Mouse (Mus musculus) lung, embryonic 14.5 days (tissue): ENCODE data around the gene Nfkbil1. TPM values are rescaled to one million over a fixed set of nuclear protein-coding genes. Genes with fewer than 3 reads are reported as not detected.

Experiments
- ATAC-seq: fragments of 200-750 bp; cut with Nextera tagmentation; 2 replicates; pipeline ENCODE4 v1.8.0; 2017; ENCODE audit warnings: mild to moderate bottlenecking, moderate TSS enrichment, moderate library complexity; ENCODE audit not compliant: insufficient read depth
- DNase-seq: peaks from one replicate; pipeline ENCODE4 v3.0.0-alpha.2; 2015
- H3K27ac ChIP-seq: fragments of 300-500 bp; sonication (generic); 2 replicates; pipeline ENCODE4 v1.5.1; 2014; ENCODE audit warnings: low read depth, mild to moderate bottlenecking, moderate library complexity
- H3K27me3 ChIP-seq: fragments of 300-500 bp; sonication (generic); 2 replicates; pipeline ENCODE4 v1.6.1; 2014; ENCODE audit warnings: low read length, control low read depth; ENCODE audit not compliant: insufficient read depth
- H3K36me3 ChIP-seq: fragments of 300-500 bp; sonication (generic); 2 replicates; pipeline ENCODE4 v1.6.1; 2014; ENCODE audit warnings: control low read depth; ENCODE audit not compliant: insufficient read depth
- H3K4me1 ChIP-seq: fragments of 300-500 bp; sonication (generic); 2 replicates; pipeline ENCODE4 v1.6.1; 2014; ENCODE audit warnings: antibody characterized with exemption, control low read depth; ENCODE audit not compliant: insufficient read depth
- H3K4me2 ChIP-seq: fragments of 300-500 bp; sonication (generic); 2 replicates; pipeline ENCODE4 v1.6.1; 2014; ENCODE audit warnings: mild to moderate bottlenecking
- H3K4me3 ChIP-seq: fragments of 300-500 bp; sonication (generic); 2 replicates; pipeline ENCODE4 v1.5.1; 2014; ENCODE audit warnings: low read depth, low read length
- H3K9ac ChIP-seq: fragments of 300-500 bp; sonication (generic); 2 replicates; pipeline ENCODE4 v1.6.1; 2014
- H3K9me3 ChIP-seq: fragments of 300-500 bp; sonication (generic); 2 replicates; pipeline ENCODE4 v1.6.1; 2016; ENCODE audit warnings: low read depth, low read length, control low read depth
- CTCF ChIP-seq: IDR thresholded peaks from 2 replicates; pipeline ENCODE4 v1.5.1; 2016; ENCODE audit warnings: antibody characterized with exemption, low read depth
- WGBS: fragments of 180-500 bp; shearing (Covaris S2); extraction: QIAGEN DNeasy Blood & Tissue Kit; methylation state at CpG from one replicate; pipeline ENCODE4 v1.1.7; 2014; 5-methylcytosine and 5-hydroxymethylcytosine counted together
- polyA plus RNA-seq: library from polyadenylated mRNA; unstranded; fragments of >200 nt; fragmentation: Nextera tagmentation; extraction: Ambion mirVana; gene quantifications from 2 replicates; pipeline ENCODE4 v1.2.1, GENCODE M21; 2014

The Nfkbil1 gene
- polyA plus RNA-seq, 1 experiment from 2014 or later: 4.5 TPM

- H3K4me3 ChIP-seq: no peak overlapping the region
- no peak overlapping the region for H3K4me2 ChIP-seq
- WGBS: 51% methylated on average over 13 of the region's 14 CpGs
- TF ChIP-seq CTCF: peak; percentile 16; the same call in 1 of the 2 replicates
- no peaks in the 10 kb centered on the region for H3K9me3 ChIP-seq
- peaks cover 7% of the 10 kb centered on the region for H3K36me3 ChIP-seq
- H3K27me3 ChIP-seq: peaks cover 16% of the 10 kb centered on the region; the same call in 1 of the 2 replicates
- H3K27ac ChIP-seq: no peak overlapping the region
- no peak overlapping the region for H3K9ac ChIP-seq
- ATAC-seq: no peak
- no peaks in the 10 kb centered on the region for H3K4me1 ChIP-seq
- peak; percentile 29 for DNase-seq
These were observed 23.2 kb upstream of the Nfkbil1 start for GRCm38 (mm10) chr17:35258492-35259478.

GRCm38 (mm10) chr17:35257824-35258491 lies 22.4 kb upstream of the Nfkbil1 start:
- Histone ChIP-seq H3K4me2 (peak overlapping the region; percentile 49), H3K4me3 (peak overlapping the region; percentile 14), H3K9me3 (no peaks in the 10 kb centered on the region), H3K9ac (0 out of 2 replicates have a peak overlapping the region, but pooled peaks have one; percentile 21), H3K27ac (no peak overlapping the region), H3K4me1 (no peaks in the 10 kb centered on the region), H3K36me3 (peaks cover 16% of the 10 kb centered on the region), H3K27me3 (peaks cover 12% of the 10 kb centered on the region; the same call in 1 of the 2 replicates)
- DNase-seq: peak; percentile 96
- peak; percentile 9; the same call in 1 of the 2 replicates for ATAC-seq
- TF ChIP-seq CTCF: peak; percentile 90
- 15% methylated on average over 17 of the region's 17 CpGs for WGBS

- DNase-seq (no peak), ATAC-seq (no peak)
- H3K4me1 ChIP-seq: no peaks in the 10 kb centered on the region
- H3K9ac ChIP-seq: no peak overlapping the region
- WGBS: 33% methylated on average over 1 of the region's 1 CpGs
- no peak for TF ChIP-seq CTCF
- H3K4me2 ChIP-seq: no peak overlapping the region; the same call in 1 of the 2 replicates
- no peak overlapping the region for H3K4me3 ChIP-seq
- H3K27ac ChIP-seq: no peak overlapping the region
- H3K36me3 ChIP-seq: peaks cover 22% of the 10 kb centered on the region
- peaks cover 9% of the 10 kb centered on the region; the same call in 1 of the 2 replicates for H3K27me3 ChIP-seq
- no peaks in the 10 kb centered on the region for H3K9me3 ChIP-seq
These were observed 21.8 kb upstream of the Nfkbil1 start for GRCm38 (mm10) chr17:35257378-35257777.

GRCm38 (mm10) chr17:35255704-35256103 lies 20.1 kb upstream of the Nfkbil1 start:
- WGBS: 56% methylated on average over 4 of the region's 4 CpGs
- Histone ChIP-seq H3K9ac (no peak overlapping the region), H3K4me3 (no peak overlapping the region), H3K4me1 (no peaks in the 10 kb centered on the region), H3K27ac (no peak overlapping the region), H3K27me3 (no peaks in the 10 kb centered on the region), H3K4me2 (no peak overlapping the region), H3K36me3 (peaks cover 37% of the 10 kb centered on the region), H3K9me3 (no peaks in the 10 kb centered on the region)
- no peak for TF ChIP-seq CTCF
- ATAC-seq: no peak
- no peak for DNase-seq

GRCm38 (mm10) chr17:35255301-35255700 lies 19.7 kb upstream of the Nfkbil1 start:
- WGBS: 62% methylated on average over 3 of the region's 3 CpGs
- no peak for ATAC-seq
- H3K4me2 ChIP-seq: no peak overlapping the region
- H3K27me3 ChIP-seq: no peaks in the 10 kb centered on the region
- H3K9me3 ChIP-seq: no peaks in the 10 kb centered on the region
- H3K9ac ChIP-seq: no peak overlapping the region
- H3K27ac ChIP-seq: no peak overlapping the region
- peaks cover 41% of the 10 kb centered on the region for H3K36me3 ChIP-seq
- no peaks in the 10 kb centered on the region for H3K4me1 ChIP-seq
- no peak for TF ChIP-seq CTCF
- DNase-seq: no peak
- H3K4me3 ChIP-seq: no peak overlapping the region

- H3K27ac ChIP-seq: no peak overlapping the region
- H3K4me3 ChIP-seq: no peak overlapping the region
- ATAC-seq: peak; percentile 29
- 55% methylated on average over 11 of the region's 11 CpGs for WGBS
- peak; percentile 79 for TF ChIP-seq CTCF
- no peak overlapping the region for H3K4me2 ChIP-seq
- H3K36me3 ChIP-seq: peaks cover 49% of the 10 kb centered on the region
- no peaks in the 10 kb centered on the region for H3K9me3 ChIP-seq
- H3K4me1 ChIP-seq: no peaks in the 10 kb centered on the region
- DNase-seq: peak; percentile 70
- H3K27me3 ChIP-seq: no peaks in the 10 kb centered on the region
- H3K9ac ChIP-seq: no peak overlapping the region
These were observed 18.9 kb upstream of the Nfkbil1 start for GRCm38 (mm10) chr17:35254241-35255098.
